Mouse (Mus musculus) kidney, adult 8-10 months (tissue): Measurements from ENCODE around the gene Hfm1.

ENCODE experiments used
- DNase-seq, 2 experiments: peaks; one replicate each; pipeline ENCODE4 v3.0.0; 2022

The Hfm1 gene

DNA sequence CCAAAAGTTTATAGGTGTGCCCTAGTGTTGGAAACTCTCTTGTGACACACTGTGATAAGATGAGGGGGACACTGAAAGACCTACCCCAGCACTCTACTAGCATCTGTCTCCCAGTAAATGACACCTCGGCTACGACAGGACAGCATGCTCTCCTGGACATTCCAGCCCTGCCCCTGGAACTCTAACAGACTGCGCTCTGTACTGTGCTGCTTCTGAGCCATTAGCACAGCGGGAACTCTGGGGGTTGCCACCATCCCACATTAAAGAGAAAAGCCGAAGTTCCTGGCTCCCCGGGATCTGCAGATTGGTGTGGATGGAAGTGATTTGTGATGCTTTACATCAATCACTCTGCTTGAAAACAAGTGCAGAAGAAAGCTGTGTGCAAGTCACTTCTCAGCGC is 93.1 kb downstream of the Hfm1 start:
- no peak for DNase-seq

DNA sequence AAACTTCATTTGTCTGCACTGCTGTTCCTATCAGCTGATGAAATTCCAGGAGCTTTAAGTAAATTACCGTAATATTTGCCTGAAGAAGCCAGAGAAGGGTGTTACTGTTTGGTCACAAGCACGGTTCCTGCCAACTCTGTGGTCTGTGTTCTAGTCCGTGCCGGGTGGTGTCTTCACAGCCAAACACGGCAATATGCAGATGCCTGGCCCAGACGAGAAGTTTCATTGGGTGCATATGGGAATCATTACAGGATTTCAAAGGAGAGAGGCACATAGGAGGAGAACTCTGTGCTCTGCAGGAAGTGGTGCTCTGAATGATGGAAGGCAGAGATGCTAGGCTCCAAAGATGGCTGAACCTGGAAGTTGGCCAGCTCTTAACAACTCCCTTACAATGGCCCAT is 94.7 kb downstream of the Hfm1 start:
- no peak for DNase-seq

DNA sequence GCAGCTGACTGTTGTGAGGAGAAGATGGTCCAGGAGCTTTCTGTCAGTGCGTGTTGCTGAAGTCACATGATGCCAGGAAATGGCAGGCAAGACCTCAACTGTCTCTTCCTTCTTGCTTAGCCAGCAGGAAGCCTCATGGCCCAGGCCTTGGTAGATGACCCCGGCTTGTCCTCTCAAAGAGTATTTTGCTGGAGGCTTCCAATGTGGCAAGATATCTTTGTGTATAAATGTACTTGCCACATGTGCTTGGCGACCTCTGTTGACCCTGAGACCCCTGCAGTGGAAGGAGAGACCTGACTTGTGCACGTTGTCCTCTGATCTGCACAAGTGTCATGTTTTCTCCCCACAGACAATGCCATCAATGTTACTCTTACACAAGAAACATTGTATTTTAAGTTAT is 95.3 kb downstream of the Hfm1 start:
- DNase-seq: no peak

DNA sequence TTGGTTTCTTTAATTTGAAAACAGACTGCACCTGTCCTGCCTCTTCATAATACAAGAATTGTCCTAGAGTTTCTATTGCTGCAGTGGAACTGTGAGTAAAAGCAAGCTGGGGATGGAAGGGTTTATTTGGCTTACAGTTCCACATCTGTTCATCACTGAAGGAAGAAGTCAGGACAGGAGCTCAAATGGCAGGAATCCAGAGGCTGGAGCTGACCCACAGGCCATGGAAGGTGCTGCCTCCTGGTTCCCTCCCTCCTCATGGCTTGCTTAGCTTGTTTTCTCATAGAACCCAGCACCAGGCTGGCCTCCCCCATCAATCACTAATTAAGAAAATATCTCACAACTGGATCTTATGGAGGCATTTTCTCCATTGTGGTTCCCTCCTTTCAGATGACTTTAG is 99.4 kb downstream of the Hfm1 start:
- DNase-seq: no peak

DNA sequence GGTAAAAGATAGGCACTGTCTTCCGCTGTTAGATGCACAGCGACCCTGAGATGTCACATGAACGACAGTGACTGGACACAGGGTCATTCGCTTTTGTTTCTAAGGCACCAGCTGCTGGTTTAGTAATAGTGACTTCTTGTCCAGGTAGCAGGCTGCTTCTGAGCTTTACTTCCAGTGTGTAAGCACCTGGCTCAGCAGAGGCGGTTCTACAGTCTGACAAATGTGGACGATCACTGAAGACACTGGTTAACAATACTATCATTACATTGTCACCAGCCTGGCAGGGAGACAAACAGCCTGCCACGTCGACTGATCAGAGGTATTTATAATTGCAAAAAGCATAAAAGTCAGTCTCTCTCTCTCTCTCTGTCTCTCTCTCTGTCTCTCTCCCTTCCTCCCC is 100.1 kb downstream of the Hfm1 start:
- no peak for DNase-seq

DNA sequence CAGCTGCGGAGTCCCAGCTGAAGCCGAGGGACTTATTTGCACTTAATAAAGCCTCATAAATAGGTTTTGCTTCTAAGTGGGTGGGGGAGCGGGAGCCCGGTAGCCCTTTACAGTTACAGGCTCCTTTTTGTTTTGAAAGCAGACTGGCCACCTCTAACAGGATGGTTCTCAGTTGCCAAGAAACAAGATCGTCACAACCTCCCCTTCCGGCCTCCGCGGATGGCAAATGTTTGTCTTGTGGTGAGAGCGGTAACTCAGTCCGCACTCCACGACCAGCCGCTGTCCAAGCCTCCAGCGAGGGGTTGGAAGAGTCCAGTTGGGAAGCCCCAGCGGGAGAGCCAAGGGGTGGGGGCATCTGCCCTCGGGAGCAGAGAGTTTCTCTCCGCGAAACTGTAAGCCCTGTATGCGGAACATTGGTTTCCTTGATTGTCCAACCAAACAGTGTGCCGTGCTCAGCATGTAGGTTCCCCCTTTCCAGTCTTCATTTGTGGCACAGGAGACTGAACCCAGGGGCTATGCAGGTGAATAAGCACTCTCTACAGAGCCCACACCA is 100.7 kb downstream of the Hfm1 start:
- no peak for DNase-seq

DNA sequence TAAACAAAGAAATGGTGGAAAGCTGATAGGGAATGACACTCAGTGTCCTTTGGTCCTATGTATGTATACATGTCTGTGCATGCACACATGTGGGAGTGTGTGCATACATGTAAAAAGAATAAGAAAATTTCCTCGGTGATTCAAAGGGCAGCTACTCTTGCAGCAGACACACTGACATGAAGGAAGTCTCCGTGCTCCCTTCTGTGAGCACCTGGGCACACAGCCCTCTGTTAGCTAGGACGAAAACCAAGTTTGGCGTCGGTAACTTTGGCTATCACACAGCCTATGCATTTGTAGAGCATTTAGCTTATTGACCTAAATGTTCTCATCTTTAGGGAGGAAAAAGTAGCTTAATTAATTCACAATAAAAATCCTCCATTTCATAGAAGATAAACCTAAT is 101.4 kb downstream of the Hfm1 start:
- no peak for DNase-seq

DNA sequence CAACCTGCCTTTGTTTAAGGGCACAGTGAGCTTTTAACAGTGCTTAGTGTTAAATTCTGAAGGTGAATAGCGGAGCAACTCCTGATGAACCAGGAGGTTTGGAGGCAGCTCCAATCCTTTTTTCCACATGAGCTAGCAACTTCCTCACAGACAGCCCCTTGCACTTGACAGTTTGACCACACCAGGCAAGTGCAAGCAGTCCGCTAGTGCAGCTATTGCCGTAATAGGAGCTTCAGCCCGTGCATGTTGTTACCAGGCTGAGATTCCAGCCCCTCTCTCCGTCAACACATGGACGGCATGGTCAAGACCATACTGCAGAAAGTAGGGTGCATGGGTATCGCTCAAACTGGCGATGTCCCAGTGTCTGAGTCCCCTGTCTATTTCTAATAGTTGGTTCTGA is 106.5 kb downstream of the Hfm1 start:
- DNase-seq: no peak

DNA sequence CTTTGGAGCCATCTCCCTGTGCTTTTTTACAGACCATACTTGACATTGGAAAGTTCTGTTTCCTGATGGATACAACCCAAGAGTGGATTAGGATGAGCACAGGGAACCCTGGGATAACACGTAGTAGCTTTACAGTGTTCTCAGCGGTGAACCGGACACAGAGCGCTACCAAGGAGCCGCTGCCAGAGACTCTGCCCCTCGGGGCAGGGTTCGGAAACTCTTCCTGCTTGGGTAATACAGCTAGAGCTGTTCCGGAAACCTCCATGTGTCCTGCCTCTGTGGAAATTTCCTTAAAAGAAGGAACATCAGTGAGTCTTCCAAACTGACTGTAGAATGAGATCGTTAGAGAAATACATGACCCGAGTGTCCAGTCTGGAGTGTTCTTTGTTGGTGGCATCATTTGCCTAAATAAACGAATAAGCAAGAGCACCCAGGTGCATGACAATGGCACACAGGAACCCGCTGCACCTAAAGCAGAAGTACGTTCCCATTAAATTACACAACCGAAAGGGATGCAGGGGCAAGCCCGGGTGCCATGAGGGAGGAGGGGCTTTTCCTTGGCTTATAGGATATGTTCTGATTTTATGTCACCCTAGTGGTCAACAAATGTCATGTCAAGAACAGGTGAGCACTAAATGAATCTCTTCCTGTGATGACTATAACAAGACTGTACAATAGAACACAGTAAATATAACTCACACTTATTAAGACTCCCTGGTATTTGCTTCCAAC is 110.0 kb downstream of the Hfm1 start:
- DNase-seq: peak in 1 of 2 experiments; percentile 21

DNA sequence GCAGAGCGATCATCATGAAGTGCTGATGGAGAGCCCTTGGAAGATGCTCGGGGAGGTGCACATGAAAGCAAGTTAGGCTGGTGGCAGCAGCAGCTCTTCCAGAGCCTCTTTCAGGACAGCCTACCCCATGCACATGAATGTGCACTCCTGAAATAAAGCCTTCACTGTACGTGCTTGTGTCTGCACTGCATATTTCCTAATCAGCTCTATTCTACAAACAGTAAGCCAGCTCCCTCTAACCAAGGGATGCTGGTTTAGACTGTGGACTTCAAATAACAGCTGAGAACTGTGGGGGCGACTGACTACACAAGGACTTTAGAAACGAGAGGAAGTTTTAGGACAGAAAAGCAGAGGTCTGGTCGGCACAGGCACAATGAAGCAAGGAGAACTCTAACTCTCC is 111.5 kb downstream of the Hfm1 start:
- DNase-seq: no peak

DNA sequence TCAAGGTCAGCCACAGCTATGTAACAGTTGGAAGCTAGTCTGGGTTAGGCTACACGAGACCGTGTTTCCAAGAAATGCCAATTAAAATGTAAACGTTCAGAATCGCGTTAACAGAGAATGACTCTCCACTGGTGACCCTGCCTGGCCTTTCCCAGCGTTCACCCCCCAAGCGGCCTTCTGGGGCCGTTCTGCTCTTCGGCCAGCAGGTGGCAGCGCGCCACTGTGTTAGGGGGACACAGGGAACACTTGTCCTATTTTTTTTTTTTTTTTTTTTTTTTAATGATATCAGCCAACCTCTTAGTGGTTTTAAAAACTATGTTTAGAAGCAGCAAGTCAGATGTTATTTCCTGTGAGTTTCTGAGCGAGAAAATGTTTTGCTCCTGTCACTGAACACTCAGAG is 123.0 kb downstream of the Hfm1 start:
- peak; percentile 14 to 42 for DNase-seq

DNA sequence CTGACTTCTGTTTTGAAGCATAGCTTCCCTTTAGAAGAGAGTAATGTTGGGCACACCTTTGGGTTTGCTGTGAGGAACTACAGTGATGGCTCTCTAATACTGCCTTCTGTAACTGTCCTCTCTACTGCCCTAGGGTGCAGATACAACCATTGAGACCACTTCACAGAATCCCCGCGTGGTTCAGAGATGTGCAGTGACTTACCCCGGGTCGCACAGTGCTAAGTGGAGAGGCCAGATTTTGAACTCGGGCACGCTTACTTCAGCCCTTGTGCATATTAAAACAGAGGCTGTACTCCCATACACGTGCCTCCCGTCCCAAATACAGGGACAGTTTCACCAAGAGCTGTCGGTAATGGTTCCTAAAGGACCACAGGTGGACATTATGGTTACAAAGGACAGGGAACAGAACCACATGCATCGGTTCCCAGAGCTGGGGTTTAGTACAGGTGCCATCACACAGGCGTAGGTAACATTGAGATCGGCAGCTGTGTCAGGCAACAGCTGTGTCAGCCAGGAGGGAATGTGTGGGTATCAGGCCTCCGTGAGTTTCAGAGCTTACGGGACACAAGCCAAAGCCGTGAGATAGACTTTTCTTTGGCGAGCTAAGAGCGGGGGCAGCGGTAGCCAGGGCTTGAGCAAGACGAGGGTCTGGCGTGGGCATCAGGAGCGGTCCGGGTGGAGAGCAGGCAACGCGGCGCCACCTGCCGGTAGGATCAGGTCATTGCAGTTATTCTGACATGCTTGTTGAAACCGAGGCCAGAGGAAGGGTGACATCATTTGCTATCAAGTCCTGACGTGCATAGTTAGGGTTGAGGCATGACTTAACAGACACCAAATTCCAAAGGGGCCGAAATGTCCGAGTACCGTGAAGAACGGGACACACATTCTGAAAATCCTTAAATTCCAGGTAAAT is 124.0 kb downstream of the Hfm1 start:
- DNase-seq: peak; percentile 57 to 79

DNA sequence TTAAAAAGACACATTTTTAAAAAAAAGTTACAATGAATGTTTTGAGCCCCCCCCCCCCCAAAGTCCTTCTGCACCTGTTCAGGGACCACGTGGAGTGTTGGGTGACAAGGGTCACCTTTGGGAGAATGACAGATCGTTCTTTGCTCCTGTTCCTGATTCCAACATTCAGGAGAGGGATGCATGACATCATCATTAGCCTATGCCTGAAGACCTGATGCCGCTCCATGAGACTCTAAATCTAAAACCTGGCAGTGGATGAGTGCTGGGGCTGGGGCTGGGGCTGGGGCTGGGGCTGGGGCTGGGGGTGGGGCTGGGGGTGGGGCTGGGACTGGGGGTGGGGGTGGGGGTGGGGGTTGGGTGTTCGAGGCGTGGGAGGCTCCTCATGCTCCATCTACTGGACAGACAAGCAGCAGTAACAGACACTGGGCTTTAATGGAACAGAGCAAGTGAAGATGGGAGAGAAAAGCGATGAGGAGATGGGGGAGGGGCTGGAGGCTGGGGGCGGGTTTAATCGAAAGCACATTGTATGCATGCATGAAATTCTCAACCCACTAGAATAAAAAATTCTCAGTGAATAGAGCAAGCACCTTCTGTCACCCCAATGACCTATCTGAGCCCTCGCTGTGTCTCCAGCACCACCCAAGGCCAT is 124.8 kb downstream of the Hfm1 start:
- no peak for DNase-seq

DNA sequence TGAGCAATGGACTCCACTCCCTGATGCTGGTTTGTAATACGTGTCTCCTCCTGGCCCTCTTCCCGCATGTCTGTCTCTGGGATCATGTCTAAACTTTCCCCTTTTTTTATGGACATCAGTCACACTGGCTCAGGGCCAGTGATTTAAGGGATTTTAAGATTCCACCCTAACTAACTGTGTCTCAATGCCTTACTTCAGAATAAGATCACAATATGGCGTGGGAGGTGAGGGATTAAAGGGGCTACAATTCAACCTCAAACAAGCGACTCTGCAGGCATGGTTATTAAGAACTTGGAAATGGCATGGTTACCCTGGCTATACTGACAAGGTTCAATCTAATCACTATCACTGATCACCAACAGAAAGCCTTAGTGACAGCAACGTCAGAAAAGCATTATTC is 128.2 kb downstream of the Hfm1 start:
- no peak for DNase-seq

DNA sequence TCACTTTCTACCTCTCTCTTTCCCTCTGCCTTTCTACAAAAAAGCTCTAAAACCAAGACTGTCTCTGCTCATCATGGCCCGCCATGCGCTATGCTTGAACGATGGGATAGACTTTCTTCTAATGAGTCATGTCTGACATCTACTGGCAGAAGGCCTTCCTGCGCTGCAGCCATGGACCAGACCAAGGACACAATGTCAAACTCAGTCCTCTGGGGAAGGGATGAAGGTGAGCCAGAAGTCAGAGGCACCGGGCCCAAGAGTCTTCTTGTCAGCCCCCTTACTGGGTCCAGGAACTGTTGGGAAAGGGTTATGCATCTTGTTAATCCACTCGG is 134.9 kb downstream of the Hfm1 start:
- no peak for DNase-seq

DNA sequence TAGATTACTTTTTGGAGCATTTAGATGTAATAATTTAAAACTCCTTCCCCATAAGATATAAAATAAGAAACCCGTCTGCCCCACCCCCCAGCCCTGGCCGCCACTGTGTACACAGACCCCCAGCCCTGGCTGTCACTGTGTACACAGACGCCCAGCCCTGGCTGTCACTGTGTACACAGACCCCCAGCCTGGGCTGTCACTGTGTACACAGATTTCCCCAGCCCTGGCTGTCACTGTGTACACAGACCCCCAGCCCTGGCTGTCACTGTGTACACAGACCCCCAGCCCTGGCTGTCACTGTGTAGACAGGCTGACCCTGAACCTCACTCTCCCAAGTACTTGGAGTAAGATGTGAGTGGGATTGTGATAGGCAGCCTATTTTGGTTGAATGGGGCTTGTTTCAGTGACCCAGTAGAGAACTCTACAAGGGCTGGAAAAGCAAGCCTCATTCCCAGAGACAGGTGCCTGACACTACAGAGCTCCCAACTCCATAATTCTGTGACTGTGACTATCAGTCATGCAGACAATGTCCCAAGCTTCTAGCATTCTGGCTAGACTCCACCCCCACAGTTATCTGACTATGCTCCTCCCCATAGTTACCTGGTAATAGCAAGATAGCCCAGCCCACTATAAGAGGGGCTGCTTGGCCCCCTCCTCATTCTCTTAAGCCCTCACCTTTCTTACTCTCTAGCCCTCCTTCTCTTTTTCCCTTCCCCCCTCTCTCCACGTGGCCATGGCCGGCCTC is 135.5 kb downstream of the Hfm1 start:
- DNase-seq: no peak
